Mouse (Mus musculus): ENCODE measurements around the gene Srrm2.
"Not testable (repeated sequence)": the region's sequence is repeated elsewhere in the genome, so short reads cannot be mapped to it uniquely, and the experiment has no call there.

The Srrm2 gene

GRCm38 (mm10) chr17:23770896-23771283 is 19.4 kb upstream of the Srrm2 start:
- no peak for DNase-seq

DNA sequence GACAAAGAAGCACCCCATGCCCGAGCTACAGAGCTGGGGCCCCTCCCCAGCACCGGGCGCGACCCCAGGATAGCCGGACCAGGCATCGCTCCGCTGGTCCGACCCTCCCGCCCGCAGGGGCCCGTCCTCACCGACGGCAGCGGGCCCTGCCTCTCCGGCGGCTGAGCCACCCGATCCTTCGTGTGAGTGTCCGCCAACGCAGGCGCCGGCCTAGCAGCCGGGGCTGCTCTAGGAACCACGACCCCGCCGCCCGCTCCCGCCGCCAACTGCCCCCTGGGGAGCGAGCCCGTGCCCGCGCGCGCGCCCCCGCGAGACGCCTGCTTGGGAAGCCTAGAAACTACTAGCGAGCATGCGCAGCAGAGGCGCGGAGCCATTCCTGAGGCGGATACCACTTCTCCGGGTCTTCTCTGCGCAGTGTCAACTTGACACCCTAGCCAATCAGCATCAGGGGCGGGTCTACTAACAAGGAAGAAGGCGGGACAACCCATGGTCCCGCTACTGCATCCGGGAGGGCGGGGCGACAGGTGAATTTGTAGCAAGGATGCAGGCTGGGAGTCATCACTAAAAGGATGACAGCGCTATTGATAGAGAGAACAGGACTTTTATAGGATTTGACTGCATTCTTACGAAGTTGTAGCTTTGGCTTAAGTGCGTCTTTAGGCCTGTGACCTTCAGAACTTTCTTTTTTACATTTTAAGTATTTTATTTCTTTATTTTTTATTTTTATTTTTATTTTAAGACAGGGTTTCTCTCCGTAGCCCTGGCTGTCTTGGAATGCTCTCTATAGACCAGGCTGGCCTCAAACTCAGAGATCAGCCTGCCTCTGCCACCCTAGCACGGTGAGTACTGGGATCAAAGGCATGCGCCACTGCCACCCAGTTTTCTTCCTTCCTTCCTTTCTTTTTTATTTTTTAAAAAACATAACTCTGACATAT is 18.8 kb upstream of the Srrm2 start, which contains the start of gene Flywch1:
Flywch1 (minus strand) TSS at position 319 of the 935 bp plus-strand sequence.
- peak; percentile 99 for DNase-seq

- DNase-seq, result not testable (repeated sequence)
Measured at GRCm38 (mm10) chr17:23772219-23772556, 18.1 kb upstream of the Srrm2 start.

DNA sequence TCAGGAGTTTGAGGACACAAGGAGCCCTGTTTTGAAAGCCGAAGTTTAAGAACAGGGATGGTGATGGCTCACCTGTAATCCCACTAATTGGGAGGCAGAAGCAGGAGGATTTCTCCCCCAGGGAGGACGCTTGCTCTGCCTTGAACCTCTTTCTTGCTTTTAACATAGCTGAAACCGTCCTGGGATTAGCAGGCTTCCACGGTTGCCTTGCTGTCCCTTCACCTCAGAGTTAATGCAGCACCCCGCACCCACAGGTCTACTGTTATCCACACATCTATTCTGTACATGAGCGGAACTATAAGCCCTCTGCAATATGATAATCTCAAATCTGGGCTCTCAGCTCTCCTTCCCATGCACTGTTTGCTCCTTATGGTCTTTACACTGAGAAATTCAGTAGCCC is 16.7 kb upstream of the Srrm2 start:
- DNase-seq, result no peak

- peak; percentile 81 for DNase-seq
Measured at GRCm38 (mm10) chr17:23774090-23774489, 16.2 kb upstream of the Srrm2 start.

GRCm38 (mm10) chr17:23776216-23776615 is 14.1 kb upstream of the Srrm2 start:
- DNase-seq, result no peak

DNA sequence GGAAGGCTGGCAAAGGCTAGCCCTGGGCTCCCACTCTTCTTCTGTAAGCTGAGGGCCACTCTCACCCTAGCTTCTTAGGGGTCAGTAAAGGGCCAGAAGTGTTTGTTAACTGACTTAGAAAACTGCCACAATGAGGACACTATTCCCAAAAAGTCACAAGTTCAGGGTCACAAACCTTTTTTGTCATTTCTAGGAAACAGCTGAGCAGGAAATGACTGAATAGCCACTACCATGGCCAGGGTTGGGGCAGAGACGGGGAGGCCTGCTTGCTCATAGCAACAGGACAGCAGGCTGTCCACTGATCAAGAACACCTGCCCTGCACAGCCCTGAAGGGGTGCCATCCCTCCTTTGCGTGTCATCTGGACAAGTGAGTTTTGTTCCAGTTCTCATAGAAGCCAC is 13.2 kb upstream of the Srrm2 start:
- DNase-seq, result no peak

DNA sequence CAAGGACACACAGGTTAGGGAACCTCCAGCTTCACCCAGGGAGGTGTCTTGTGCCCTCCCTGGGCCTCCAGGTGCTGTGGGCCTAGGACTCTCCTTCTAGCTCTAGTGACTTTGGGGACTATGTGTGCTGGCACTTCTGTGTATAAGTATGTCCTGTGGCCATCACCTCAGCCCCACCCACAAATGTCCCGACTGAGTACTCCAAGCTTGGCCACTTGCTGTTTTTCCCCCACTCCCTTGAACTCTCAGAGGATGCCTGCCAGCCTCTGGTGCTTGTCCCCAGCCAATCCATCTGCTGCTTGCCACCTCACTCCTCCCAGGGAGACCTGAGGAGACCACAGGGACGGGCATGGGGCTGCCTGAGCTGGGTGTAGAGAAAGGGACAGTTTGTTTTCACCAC is 11.9 kb upstream of the Srrm2 start:
- no peak for DNase-seq

DNA sequence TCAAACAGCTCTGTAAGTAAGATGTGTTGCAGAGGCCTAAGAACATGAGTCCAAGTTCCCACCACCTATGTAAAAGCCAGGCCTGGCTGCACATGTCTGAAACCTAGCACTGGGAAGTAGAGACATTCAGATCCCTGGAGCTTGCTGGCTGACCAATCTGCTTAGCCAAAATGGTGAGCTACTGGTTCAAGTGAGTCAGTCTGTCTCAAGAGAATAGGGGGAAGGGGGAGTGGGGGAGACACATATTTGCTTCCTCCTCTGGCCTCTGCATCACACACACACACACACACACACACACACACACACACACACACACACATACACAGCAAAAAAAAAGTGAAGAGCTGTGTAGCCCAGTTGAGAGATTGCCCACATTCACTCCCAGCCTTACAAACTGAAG is 7.0 kb upstream of the Srrm2 start:
- DNase-seq, result no peak

DNA sequence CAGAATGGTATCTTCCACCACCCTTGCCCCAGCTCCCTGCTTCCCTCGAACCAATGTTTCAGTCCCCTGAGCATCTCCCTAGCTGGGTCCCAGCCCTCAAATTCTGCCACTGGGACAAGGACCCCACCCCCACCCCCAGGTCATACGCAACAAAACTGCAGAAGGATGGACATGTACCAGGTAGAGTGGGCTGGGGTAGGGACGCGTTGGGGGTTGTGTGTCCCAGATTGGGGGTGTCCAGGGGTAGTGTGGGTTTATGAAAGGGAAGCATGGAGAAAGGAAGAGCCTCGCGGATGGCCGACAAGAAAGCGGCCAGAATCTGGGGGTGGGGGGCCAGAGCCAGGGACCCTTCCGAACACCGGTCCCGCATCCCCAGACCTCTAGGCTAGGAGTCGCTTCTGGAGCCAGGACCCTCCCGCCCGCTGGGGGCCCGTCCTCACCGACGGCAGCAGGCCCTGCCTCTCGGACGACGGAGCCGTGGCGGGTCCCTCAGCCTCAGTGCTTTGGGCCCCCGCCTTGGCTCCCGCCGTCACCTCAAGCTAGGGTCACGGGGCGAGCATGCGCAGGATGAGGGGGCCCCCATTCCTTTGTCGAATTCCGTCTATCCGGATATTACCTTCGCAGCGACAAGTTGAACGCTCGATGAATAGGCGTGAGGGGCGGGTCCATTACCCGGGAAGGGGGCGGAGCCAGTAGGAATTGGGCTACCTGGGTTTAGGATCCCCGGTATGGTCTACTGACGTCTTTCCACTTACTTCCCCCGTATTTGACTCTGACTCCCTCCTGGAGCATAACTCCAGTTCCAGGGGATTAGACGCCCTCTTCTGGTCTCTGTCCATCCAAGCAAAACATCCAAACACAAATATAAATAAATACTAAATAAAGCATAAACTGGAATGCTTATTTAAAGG is 4.5 kb upstream of the Srrm2 start, which contains the start of gene Flywch2:
Flywch2 (minus strand) TSS at position 521 of the 911 bp plus-strand sequence.
- peak; percentile 87 for DNase-seq

DNA sequence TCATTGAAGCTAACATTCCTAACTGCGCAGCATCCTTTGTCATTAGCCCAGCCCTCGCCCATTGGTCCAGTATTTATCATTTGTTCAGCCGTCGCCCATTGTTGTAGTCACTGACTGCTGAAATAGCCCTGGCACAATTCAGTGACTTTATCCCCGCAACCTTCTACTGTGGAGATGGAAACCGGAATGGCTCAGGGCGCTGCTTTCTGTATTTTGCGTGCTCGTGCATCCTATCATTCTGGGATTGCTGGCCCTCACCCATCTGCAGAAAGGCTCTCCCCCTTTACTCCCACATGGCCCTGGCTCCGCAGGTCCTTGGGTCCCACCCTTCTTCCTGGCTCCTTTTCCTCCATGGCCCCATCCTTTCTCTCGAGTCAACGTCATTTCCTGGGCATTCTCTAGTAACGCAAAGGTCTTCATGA is 3.8 kb upstream of the Srrm2 start:
- no peak for DNase-seq

- no peak for DNase-seq
Measured at GRCm38 (mm10) chr17:23788973-23789372, 1.4 kb upstream of the Srrm2 start.

DNA sequence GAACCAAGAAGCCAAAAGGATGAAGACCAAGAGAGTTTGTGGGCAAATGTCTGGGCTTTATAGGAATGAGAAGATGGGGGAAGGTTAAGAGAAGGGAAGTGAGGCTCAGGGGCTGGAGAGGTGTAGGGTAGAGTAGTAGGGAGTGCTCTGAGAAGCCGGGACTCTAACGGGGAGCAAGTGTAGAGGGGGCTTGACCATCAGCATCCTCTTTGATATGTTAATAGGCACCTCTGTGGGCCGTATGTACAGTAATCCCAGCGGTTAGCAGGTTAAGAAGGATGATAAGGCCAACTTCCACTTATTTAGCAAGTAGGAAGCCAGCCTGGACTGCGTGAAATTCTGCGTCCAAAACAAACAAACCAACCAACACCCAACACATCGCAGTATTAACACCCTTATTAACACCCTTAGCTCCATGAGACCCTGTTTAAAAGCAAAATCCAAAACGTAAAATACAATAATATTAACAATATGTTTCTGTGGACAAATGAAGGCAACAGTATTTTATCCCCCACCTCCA is 523 bp upstream of the Srrm2 start:
- no peak for DNase-seq

- no peak for DNase-seq
Measured at GRCm38 (mm10) chr17:23791079-23791357, 686 bp downstream of the Srrm2 start.

DNA sequence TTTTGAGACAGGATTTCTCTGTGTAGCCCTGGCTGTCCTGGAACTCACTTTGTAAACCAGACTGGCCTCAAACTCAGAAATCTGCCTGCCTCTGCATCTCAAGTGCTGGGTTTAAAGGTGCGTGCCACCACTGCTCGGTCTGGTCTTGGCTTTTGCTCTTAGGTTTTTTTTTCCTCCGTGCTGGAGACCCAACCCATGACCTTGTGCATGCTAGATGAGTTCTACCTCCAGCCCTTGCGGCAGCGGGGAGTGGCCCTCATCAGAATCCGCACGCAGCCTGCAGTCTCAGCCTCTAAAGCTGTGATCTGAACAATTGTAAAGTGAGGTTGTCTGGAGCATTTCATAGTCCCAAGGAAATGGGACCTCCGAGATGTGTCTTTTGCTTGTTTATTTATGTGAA is 5.0 kb downstream of the Srrm2 start:
- no peak for DNase-seq

- DNase-seq, result no peak
Measured at GRCm38 (mm10) chr17:23797316-23797715, 7.0 kb downstream of the Srrm2 start.

DNA sequence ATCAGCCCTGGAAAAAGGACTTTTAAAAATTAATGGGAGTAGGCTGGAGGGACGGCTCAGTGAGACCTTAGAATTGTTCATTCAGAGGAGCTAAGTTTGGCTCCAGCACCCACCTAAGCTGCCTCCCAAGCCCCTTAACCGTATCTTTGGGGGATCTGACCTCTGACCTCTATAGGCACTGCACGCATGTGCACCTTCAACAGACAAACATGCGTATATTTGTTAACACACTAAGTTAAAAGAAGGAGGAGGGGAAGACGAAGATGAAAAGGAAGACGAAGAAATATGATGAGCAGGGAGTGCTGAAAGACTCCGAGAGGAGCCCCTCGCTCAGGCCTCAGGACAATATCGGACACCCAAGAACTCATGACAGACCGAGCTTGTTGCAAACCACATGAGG is 11.3 kb downstream of the Srrm2 start:
- no peak for DNase-seq

DNA sequence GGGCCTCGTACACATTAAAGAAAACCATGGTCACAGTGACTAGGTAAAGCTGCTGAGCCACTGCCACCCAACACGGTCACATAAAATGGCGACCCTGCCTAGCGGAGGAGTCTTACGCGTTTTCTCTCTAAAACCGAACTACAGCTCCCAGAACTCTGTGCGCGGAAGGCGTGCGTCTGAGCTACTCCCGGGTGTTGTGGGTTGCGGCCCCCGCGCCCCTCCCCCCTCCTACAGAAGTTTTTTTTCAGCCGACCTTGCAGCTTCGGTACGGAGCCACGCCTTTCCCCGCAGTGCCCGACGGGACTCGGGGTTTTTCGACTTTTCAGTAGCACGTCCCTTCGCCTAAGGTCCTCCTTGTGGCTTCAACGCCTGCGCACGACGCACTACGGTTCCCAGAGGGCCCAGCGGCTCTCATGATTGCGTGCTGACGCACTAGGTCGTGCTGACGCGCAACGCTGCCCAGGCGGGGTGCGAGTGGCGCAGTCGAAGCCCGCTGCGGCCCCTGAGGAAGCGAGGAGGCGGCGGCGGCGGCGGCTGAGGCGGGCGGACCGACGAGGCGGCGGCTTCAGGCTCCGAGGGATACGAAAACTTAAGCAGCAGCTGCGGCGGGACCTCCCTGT is 12.5 kb downstream of the Srrm2 start:
- DNase-seq, result peak; percentile 99

- no peak for DNase-seq
Measured at GRCm38 (mm10) chr17:23803366-23804041, 13.2 kb downstream of the Srrm2 start.

GRCm38 (mm10) chr17:23804426-23805085 is 14.2 kb downstream of the Srrm2 start:
- no peak for DNase-seq

DNA sequence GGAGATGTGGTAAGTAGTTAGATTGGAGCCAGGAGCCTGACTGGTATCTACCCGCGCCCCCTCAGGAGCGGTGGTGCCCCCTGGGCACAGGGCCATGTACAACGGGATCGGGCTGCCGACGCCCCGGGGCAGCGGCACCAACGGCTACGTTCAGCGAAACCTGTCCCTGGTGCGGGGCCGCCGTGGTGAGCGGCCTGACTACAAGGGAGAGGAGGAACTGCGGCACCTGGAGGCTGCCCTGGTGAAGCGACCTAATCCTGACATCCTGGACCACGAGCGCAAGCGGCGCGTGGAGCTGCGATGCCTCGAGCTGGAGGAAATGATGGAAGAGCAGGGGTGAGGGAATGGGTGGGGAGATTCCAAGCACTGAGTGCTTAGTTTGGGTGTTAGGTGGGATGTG is 16.5 kb downstream of the Srrm2 start:
- peak; percentile 51 for DNase-seq

DNA sequence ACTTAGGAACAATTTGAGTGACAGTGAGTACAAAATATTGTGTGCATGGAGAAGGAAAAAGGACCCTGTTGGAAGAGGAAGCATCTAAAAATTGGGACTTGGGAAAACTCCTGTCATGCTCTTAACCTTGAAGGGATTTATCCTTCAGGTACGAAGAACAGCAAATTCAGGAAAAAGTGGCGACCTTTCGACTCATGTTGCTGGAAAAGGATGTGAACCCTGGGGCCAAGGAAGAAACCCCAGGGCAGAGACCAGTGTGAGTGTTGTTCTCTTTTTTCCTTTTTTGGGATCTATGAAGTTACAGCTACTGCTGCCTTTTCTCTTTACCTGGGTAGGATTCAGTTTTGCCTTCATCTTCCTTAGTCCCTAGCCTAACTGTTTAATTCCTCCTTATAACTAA is 17.6 kb downstream of the Srrm2 start:
- DNase-seq, result no peak
